Mouse (Mus musculus): ENCODE results near the gene Cacna1c.

Gene Cacna1c

DNA sequence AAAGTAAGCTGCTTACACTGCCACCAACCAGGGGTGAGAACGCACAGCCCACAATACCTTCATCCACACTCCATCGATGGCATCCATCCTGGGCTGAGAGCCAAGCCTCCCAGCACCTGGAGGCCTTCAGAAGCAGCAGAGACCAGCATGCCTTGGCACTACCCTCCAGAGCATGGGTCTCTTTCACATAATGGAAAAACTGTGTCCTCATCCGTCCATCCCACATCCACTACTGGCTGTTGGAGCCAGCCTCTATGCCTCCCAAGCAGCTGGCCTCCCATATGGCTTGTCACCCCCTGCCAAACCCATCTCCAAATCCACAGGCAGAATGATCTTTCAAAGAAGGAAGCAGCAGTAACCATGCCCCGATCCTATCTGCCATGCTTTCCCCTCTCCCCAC lies 229.3 kb downstream of the Cacna1c start:
- DNase-seq (ENCODE audit: extremely low read depth, low read depth): no peak

DNA sequence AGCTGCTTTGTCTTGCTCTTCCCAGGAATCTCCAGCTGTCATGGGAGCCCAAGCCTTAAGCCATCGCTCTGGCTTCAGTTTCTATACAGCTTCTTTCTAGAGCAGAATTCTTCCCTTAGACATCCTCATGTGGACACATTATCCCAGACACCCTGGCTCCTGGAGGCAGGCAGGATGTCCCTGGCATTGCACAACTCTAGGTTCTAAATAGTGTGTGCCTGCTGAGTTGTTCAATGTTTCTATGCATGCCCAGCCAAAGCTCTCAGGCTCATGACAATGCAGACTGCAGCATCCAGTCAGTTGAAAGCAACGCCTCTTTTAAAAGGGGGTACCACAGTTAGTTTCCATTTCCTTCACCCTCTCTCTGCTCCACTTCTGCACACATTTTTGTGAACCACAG lies 230.6 kb downstream of the Cacna1c start:
- no peak for DNase-seq (ENCODE audit: extremely low read depth, low read depth)

DNA sequence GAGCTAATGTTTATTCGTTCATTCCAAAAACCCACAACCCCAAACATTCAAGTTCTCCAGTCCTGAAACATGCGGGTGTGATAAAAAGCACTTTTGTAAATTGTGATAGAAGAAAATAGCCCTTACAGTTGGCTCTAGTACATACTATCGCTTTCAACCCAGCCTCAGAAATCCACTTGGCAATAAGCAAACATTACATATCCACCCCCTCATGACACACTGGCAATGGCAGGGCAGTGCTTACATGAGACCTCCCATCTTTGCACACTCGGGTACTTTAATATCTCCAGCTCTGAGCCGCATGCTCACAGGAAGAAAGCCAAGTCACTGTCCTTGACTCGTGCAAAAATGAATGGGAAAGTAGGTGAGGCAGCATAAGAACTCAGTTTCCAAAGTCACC lies 232.4 kb downstream of the Cacna1c start:
- no peak for DNase-seq (ENCODE audit: extremely low read depth, low read depth)

GRCm38 (mm10) chr6:118963283-118963682 lies 232.9 kb downstream of the Cacna1c start:
- DNase-seq (ENCODE audit: extremely low read depth, low read depth): no peak

GRCm38 (mm10) chr6:118958529-118958928 lies 237.7 kb downstream of the Cacna1c start:
- no peak for DNase-seq (ENCODE audit: extremely low read depth, low read depth)

GRCm38 (mm10) chr6:118956234-118956633 lies 240.0 kb downstream of the Cacna1c start:
- DNase-seq (ENCODE audit: extremely low read depth, low read depth): no peak

DNA sequence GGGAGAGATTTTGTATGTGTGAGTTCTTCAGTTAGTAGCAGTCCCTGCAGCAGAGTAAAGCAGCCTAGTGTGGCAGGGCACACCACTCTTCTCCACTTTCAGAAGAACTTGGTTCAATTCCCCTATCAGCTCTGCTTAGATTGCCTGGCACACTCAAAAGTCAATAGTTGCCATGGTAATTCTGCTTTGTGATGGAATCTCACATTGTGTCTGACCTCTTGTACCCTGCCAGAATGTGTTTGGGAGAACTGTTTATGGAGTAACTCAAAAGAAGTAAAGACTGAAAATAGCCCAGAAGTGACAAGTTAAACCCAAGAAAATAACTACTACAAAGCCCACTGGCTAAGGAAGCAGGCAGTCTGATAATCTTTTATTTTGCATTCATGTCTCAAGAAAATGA lies 240.4 kb downstream of the Cacna1c start:
- no peak for DNase-seq (ENCODE audit: extremely low read depth, low read depth)

DNA sequence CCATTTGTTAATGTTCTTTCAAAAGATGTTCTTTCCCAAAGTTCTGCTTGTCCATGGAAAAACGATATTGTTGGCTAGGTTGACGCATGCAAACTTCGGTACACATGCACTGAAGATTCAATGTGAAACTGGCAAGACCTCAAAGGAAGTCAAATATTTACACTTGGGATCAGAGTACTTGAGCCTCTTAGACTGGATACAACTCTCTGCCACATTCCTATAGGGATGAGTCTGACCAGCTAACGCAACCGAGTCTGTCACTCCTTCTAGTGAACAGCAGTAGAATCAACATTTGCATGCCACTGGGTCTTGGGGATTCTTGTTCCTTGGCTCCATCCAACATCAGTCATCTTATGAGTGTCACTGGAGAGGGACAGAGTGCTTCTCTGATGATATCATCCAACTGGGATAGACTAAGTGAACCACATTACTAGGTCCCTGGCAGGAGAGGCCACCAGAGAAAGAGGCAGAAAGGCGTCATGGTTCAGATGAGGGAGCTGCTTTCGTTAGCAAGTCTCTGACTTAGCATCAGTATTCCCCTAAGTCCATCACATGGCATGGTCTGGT lies 241.1 kb downstream of the Cacna1c start:
- DNase-seq (ENCODE audit: extremely low read depth, low read depth): no peak

DNA sequence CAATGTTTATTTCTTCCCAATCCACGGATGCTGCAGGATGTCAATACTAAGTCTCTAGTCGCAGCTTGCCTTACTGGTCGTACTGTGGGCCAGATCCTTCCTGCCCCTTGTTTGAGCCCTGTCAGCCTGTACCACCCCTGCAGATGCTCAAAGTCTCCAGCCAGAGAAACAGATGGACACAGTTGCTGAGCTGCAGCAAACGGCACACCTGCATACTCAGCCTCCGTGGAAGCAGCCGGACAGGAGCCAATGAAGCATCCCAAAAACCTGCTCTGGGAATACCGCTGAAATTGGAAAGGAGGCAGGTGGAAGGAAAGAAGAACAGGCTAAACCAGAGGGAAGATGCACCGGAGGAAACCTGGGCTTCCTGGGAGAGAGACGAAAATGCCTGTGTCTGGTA lies 243.8 kb downstream of the Cacna1c start:
- DNase-seq (ENCODE audit: extremely low read depth, low read depth): no peak

DNA sequence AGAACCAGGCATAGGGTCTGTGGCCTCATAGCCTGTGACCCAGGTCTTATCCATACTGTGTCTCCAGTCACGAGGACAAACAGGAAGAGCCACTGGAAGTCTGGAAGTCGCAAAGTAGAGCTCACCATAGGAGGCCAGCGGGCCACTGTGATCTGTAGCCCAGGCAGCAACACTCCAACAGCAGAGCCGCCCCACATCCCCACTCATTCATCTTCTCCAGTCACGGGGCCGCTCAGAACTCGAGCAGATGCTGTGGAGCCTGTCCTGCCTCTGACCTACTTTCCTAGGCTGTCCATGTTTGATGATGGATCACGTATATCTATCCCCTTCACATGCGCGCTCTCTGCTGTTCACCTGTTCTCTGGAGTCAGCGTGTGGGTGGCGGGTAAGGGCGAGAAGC lies 246.0 kb downstream of the Cacna1c start:
- DNase-seq (ENCODE audit: extremely low read depth, low read depth): no peak

GRCm38 (mm10) chr6:118947286-118947685 lies 248.9 kb downstream of the Cacna1c start:
- no peak for DNase-seq (ENCODE audit: extremely low read depth, low read depth)

DNA sequence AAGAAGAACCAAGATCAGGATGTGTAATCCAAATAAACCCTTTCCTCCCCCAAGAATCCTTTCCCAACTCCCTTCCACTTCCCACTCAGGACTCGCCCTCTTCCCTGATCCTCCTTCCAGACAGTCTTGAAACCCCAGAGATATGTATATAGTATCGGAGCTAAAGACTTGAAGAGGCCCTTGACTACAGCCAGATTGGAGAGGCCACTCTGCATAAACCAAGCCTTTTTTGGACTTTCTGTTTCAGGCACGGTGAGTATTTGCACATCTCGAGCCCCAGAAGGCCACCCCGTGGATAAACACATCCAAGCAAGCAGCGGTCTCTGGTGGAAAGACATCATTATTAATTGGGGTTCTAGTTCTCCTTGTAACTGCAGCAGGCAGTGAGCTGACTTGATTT lies 249.6 kb downstream of the Cacna1c start:
- DNase-seq (ENCODE audit: extremely low read depth, low read depth): no peak

DNA sequence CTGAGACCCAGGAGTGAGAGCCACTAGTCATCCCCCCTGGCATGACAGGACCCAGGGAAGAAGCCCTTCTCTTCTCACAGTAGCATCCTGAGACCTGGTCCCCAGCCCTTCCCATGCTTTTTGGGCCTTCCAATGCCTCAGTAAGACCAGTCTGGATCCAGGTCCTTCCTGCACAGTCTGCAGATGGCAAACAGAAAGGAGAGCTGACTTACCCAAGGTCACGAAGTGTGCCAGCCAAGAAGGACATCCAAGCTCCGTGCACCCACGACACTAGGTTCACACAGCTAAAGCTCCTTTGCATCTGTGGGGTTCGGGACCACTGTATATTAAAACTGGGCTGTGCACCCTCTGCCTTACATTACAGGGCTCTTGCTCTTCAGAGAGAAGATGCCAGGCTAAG lies 252.1 kb downstream of the Cacna1c start:
- DNase-seq (ENCODE audit: extremely low read depth, low read depth): no peak

GRCm38 (mm10) chr6:118941816-118942215 lies 254.4 kb downstream of the Cacna1c start:
- no peak for DNase-seq (ENCODE audit: extremely low read depth, low read depth)

DNA sequence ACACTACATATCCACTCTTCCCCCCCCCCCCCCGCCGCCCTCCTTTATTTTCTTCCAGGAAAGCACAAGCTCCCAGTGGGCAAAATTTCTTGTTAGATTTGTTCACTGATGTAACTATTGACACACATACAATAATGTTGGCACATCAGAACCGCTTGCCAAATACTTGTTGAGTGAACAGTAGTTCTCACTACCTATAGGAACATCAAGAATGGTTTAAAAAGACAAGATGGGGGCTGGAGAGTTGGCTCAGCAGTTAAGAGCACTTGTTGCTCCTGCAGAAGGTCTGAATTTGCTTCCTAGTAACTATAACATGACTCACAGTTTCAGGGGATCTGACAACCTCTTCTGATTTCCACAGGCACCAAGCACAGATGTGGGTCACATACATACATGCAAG lies 255.2 kb downstream of the Cacna1c start:
- no peak for DNase-seq (ENCODE audit: extremely low read depth, low read depth)

- DNase-seq (ENCODE audit: extremely low read depth, low read depth): no peak
Measured at GRCm38 (mm10) chr6:118939626-118940025, 256.6 kb downstream of the Cacna1c start.

GRCm38 (mm10) chr6:118938386-118939096 lies 257.7 kb downstream of the Cacna1c start:
- no peak for DNase-seq (ENCODE audit: extremely low read depth, low read depth)

DNA sequence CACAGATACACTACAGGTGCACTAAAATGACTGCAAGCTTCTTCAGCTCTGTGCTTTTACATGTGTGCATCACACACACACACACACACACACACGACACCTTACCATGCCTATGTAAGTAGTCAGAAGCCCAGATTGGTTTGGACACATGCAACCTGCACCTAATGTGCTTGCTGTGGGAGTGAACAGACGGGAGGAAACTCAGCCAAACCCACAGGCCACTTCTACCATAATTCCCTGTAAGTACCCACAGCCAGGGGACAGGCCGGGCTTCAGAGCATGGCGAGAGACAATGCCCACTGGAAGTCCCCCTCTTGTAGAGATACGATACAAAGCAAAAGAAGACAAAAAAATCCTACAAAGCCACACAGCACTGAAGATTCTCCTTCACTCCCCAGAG lies 258.7 kb downstream of the Cacna1c start:
- DNase-seq (ENCODE audit: extremely low read depth, low read depth): no peak

GRCm38 (mm10) chr6:118935520-118936415 lies 260.4 kb downstream of the Cacna1c start:
- DNase-seq (ENCODE audit: extremely low read depth, low read depth): no peak

- DNase-seq (ENCODE audit: extremely low read depth, low read depth): no peak
Measured at GRCm38 (mm10) chr6:118934243-118934902, 261.8 kb downstream of the Cacna1c start.

DNA sequence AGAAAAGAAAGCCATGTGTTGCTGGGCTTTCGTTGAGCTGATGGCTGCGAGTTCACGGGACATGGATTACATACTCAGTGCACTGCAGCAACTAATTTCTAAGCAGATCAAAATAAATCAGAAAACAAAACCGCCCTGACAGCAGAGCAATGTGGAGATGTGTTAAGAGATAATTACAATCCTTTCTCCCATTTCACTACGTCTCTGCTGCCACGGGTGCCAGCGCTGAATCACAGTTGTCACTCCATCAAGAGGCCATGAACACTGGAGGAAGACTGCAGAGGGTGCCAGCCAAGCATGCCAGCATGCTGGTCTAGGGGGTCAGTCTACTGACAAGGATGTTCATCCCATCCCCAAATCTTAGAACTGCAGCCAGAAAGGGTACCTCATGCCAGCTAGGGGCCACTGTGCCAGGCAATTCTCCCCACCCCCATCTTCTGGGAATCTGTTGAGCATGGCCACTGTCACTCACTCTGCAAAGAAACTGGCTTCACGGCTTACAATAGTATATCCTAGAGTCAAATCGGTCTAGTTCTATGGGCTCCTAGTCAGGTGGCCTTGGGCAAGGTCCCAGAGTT lies 263.1 kb downstream of the Cacna1c start:
- DNase-seq (ENCODE audit: extremely low read depth, low read depth): no peak
